In the genomic region with DNA sequence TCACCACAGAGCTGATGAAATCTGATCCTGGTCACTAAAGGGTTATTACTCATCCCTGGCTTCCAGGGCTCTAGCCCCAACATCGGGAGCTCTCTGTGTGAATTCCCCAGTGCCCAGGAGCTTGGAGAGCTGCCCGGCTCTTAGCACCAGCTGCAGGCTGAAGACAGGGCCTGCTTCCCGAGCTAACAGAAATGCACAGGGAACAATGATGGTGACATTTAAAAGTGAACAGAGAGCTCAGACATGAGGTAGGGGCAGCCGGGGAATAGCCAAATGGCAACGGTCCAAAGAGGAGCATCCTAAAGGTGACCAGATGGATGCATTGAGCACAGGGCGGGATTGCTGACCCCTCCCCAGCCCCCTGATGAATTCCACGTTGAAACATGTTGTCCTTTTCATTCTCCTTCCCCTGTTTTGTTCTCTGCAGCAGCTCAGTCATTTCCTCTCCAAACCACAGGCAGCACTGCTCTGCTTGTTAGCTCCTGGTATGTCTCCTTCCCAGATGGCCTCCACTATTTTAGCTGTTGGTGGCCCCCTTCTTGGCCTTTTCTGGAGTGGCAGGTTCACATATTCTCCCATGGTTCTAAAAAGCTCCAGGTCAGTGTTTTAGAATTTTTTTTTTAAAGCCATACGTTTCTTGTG, we compare ENCODE assay signal across 8 mouse cellular contexts. TPM values are rescaled to one million over a fixed set of nuclear protein-coding genes. Genes with fewer than 3 reads are reported as not detected.
A peak's percentile ranks its signal among the peaks of the same experiment; 100 is the strongest.
DNase-seq lines count a peak whose midpoint lies in the region; ATAC-seq lines count a peak whose summit lies in the region.

No protein-coding gene starts in this region.

- H3K27me3 ChIP-seq in neural tube, embryonic 12.5 days (replicated peaks): no peaks in the 10 kb centered on the region
- no peaks in the 10 kb centered on the region for H3K27me3 ChIP-seq in embryonic facial prominence, embryonic 13.5 days
- no peaks in the 10 kb centered on the region for H3K27me3 ChIP-seq in midbrain, embryonic 14.5 days (ENCODE audit: control insufficient read depth, insufficient read depth, low read length)

- no peak for DNase-seq in neural tube, embryonic 10.5 days (ENCODE audit: extremely low spot score, low spot score)
- DNase-seq in midbrain, embryonic 14.5 days: peak; percentile 73
- DNase-seq in spleen, postnatal 36 days (ENCODE audit: low spot score in 2 of 2): no peak
- no peak for DNase-seq in adrenal gland, adult 2 months
- DNase-seq in ovary, postnatal 36 days (ENCODE audit: low spot score): no peak

- WGBS in neural tube, embryonic 12.5 days: 54% methylated on average over 8 of the region's 8 CpGs
- 47% methylated on average over 8 of the region's 8 CpGs for WGBS in embryonic facial prominence, embryonic 13.5 days
- WGBS in midbrain, embryonic 14.5 days: 46% methylated on average over 8 of the region's 8 CpGs

- peaks cover 77% of the 10 kb centered on the region for H3K36me3 ChIP-seq in neural tube, embryonic 12.5 days
- peaks cover 71% of the 10 kb centered on the region for H3K36me3 ChIP-seq in embryonic facial prominence, embryonic 13.5 days
- H3K36me3 ChIP-seq in midbrain, embryonic 14.5 days (ENCODE audit: control insufficient read depth, insufficient read depth, low read length): peaks cover 68% of the 10 kb centered on the region

- H3K4me3 ChIP-seq in neural tube, embryonic 12.5 days: no peak overlapping the region
- no peak overlapping the region for H3K4me3 ChIP-seq in embryonic facial prominence, embryonic 13.5 days
- no peak overlapping the region for H3K4me3 ChIP-seq in midbrain, embryonic 14.5 days (replicated peaks; ENCODE audit: low read depth, low read length)

- H3K27ac ChIP-seq in neural tube, embryonic 12.5 days: 0 out of 2 replicates have a peak overlapping the region, but pooled peaks have one; percentile 2
- H3K27ac ChIP-seq in embryonic facial prominence, embryonic 13.5 days: peak overlapping the region; percentile 34
- H3K27ac ChIP-seq in midbrain, embryonic 14.5 days (replicated peaks; ENCODE audit: low read depth, low read length): peak overlapping the region; percentile 74

- H3K9ac ChIP-seq in neural tube, embryonic 12.5 days: no peak overlapping the region
- H3K9ac ChIP-seq in embryonic facial prominence, embryonic 13.5 days: no peak overlapping the region
- no peak overlapping the region for H3K9ac ChIP-seq in midbrain, embryonic 14.5 days (replicated peaks; ENCODE audit: low read length)

- H3K4me1 ChIP-seq in neural tube, embryonic 12.5 days: no peaks in the 10 kb centered on the region
- H3K4me1 ChIP-seq in embryonic facial prominence, embryonic 13.5 days: peaks cover 38% of the 10 kb centered on the region
- 0 out of 2 replicates have a peak, but pooled peaks cover 3% of the 10 kb centered on the region for H3K4me1 ChIP-seq in midbrain, embryonic 14.5 days (ENCODE audit: control insufficient read depth, insufficient read depth, low read length)

- no peak overlapping the region for H3K4me2 ChIP-seq in neural tube, embryonic 12.5 days (replicated peaks)
- no peak overlapping the region for H3K4me2 ChIP-seq in embryonic facial prominence, embryonic 13.5 days
- no peak overlapping the region for H3K4me2 ChIP-seq in midbrain, embryonic 14.5 days (ENCODE audit: low read length)

- peak; percentile 50 for ATAC-seq in neural tube, embryonic 12.5 days (ENCODE audit: low FRiP score, low read depth)
- no peak for ATAC-seq in embryonic facial prominence, embryonic 13.5 days (ENCODE audit: insufficient number of reproducible peaks, insufficient read depth, low FRiP score, low TSS enrichment, low read depth)
- ATAC-seq in hematopoietic stem cell, adult 5-6 weeks (replicated peaks in 1 of 2; ENCODE audit: insufficient read depth in 1 of 2, low FRiP score in 2 of 2, low TSS enrichment in 1 of 2, low read depth in 1 of 2, poor library complexity in 2 of 2, severe bottlenecking in 2 of 2): peak; percentile 26 to 58; a peak in 2 of 4 replicates
- peak; percentile 48; the same call in 1 of the 2 replicates for ATAC-seq in midbrain, embryonic 14.5 days (ENCODE audit: low FRiP score, low TSS enrichment)

- H3K9me3 ChIP-seq in neural tube, embryonic 12.5 days: no peaks in the 10 kb centered on the region
- H3K9me3 ChIP-seq in embryonic facial prominence, embryonic 13.5 days: no peaks in the 10 kb centered on the region
- H3K9me3 ChIP-seq in midbrain, embryonic 14.5 days (ENCODE audit: control insufficient read depth, low read length): no peaks in the 10 kb centered on the region

RNA-seq across cellular contexts. Expression of a gene that starts 58.4 kb away (rescaled TPM):
- 204 and 209 TPM in 2 replicates for polyA plus RNA-seq in neural tube, embryonic 12.5 days (2016; fragmentation: Nextera tagmentation; extraction: Ambion mirVana)
- 51.6 and 61.0 TPM in 2 replicates for polyA plus RNA-seq in embryonic facial prominence, embryonic 13.5 days (2015; fragmentation: Nextera tagmentation; extraction: Ambion mirVana)
- total RNA-seq in hematopoietic stem cell, adult 5-6 weeks (2017): 62.3 and 65.8 TPM in 2 replicates
- 244 and 294 TPM in 2 replicates for polyA plus RNA-seq in midbrain, embryonic 14.5 days (2014; fragmentation: Nextera tagmentation; extraction: Ambion mirVana)
- 10 to 100 TPM; 67.9 to 69.7 TPM for total RNA-seq in adrenal gland, adult 2 months (2021)
- 24.1 and 30.1 TPM in 2 replicates for polyA plus RNA-seq in adrenal gland, adult 2 months (2012; rRNA removed)

Comparison
In these comparisons a context has a peak if more than half of its experiments do, and no peak if none do; other contexts are left out.
1. H3K27ac ChIP-seq: peak in every context shown above with its lines; median percentile 74 in midbrain, embryonic 14.5 days; 34 in embryonic facial prominence, embryonic 13.5 days; 2 in neural tube, embryonic 12.5 days.